Mouse (Mus musculus): ENCODE results near the gene Cul4a.

DNA sequence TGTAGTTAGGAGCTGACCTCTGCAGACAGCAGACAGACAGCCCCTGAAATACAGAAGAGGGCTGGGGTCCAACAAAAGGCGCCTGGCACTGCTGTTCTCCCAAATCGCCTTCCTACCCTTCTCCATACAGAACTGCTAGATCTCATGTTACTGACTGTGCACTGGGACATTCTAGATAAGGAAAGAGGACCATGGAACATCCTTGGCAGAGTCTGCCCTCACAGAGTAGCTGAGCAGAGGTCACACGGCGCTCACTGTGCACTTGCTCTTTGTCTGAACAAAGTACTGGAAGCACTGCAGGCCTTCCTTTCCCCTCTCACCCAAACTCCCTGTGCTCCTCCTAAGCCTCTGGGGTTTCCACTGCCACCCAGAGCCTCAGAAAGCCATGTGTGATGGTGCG is 36.3 kb downstream of the Cul4a start:
- TF ChIP-seq POLR2A (IDR thresholded peaks at IDR 0.05; ENCODE audit: insufficient read depth, low read depth, low read length) (no peak), EP300 (IDR thresholded peaks at IDR 0.05; ENCODE audit: insufficient read depth, low read depth, low read length) (no peak)

All from heart, adult 2 months (tissue).